Mouse (Mus musculus) gastrocnemius, adult 8-10 months (tissue): Measurements from ENCODE around the gene Zfp692. TPM values are rescaled to one million over a fixed set of nuclear protein-coding genes. Genes with fewer than 3 reads are reported as not detected.
"Not testable (repeated sequence)": the region's sequence is repeated elsewhere in the genome, so short reads cannot be mapped to it uniquely, and the experiment has no call there.

Experiments
- DNase-seq, 2 experiments: peaks; one replicate each; pipeline ENCODE4 v3.0.0; 2022; ENCODE audit warnings: low spot score in 2 of 2
- total RNA-seq, 4 experiments: library from RNA; stranded (reverse); gene quantifications; 2 replicates each; pipeline ENCODE4 v1.2.4; 2022

Zfp692 gene
- total RNA-seq, 4 experiments from 2014 or later = 2.5 to 5.3 (median 3.1) TPM

GRCm38 (mm10) chr11:58353709-58354108 is 46.8 kb downstream of the Zfp692 start:
- no peak for DNase-seq

GRCm38 (mm10) chr11:58354476-58354875 is 47.6 kb downstream of the Zfp692 start:
- no peak for DNase-seq

- DNase-seq = no peak
Measured at GRCm38 (mm10) chr11:58354927-58355326, 48.1 kb downstream of the Zfp692 start.

- DNase-seq = no peak
Measured at GRCm38 (mm10) chr11:58357042-58357441, 50.2 kb downstream of the Zfp692 start.

GRCm38 (mm10) chr11:58357844-58358534 is 51.1 kb downstream of the Zfp692 start:
- DNase-seq = no peak

GRCm38 (mm10) chr11:58362562-58362961 is 55.7 kb downstream of the Zfp692 start:
- DNase-seq = not testable (repeated sequence)

Other genes with a start within 250 kb of the Zfp692 start
- not detected for gene Gm12248, start 213.9 kb upstream of the Zfp692 start, total RNA-seq
- 10 to 100 TPM; 30.3 to 36.8 (median 32.5) TPM for gene Cnot8, start 202.9 kb upstream of the Zfp692 start, total RNA-seq
- 10 to 100 TPM in 2 of 4 experiments, 1 to 10 TPM in 2; 9.0 to 11.3 (median 10.1) TPM for gene Gemin5, start 138.5 kb upstream of the Zfp692 start, total RNA-seq
- gene Mrpl22, start 135.4 kb upstream of the Zfp692 start, total RNA-seq = 10 to 100 TPM; 33.9 to 39.7 (median 37.6) TPM
- 1 to 10 TPM; 7.9 to 9.9 (median 8.3) TPM for gene Igtp, start 107.5 kb upstream of the Zfp692 start, total RNA-seq
- gene Irgm2, start 107.5 kb upstream of the Zfp692 start, total RNA-seq = 10 to 100 TPM in 2 of 4 experiments, 1 to 10 TPM in 2; 8.3 to 11.3 (median 9.9) TPM
- not detected for gene 4930438A08Rik, start 32.3 kb upstream of the Zfp692 start, total RNA-seq
- 10 to 100 TPM; 39.8 to 49.3 (median 40.6) TPM for gene Zfp672, start 23.3 kb downstream of the Zfp692 start, total RNA-seq
- gene Sh3bp5l, start 23.7 kb downstream of the Zfp692 start, total RNA-seq = 10 to 100 TPM; 22.1 to 27.2 (median 24.4) TPM
- gene Lypd8, start 72.0 kb downstream of the Zfp692 start, total RNA-seq = not detected
- not detected for gene 1810065E05Rik, start 114.0 kb downstream of the Zfp692 start, total RNA-seq
- gene Gm12253, start 125.5 kb downstream of the Zfp692 start, total RNA-seq = not detected
- not detected for gene Lypd9, start 145.9 kb downstream of the Zfp692 start, total RNA-seq
- gene Olfr30, start 155.2 kb downstream of the Zfp692 start, total RNA-seq = not detected
- gene Olfr332, start 185.5 kb downstream of the Zfp692 start, total RNA-seq = not detected
- gene Olfr331, start 195.5 kb downstream of the Zfp692 start, total RNA-seq = not detected
- gene Olfr330, start 227.8 kb downstream of the Zfp692 start, total RNA-seq = not detected
- gene Olfr329-ps, start 239.4 kb downstream of the Zfp692 start, total RNA-seq = not detected
- gene Olfr328, start 248.6 kb downstream of the Zfp692 start, total RNA-seq = not detected